Mouse (Mus musculus): ENCODE measurements around the gene Cyp2c67. TPM values are rescaled to one million over a fixed set of nuclear protein-coding genes. Genes with fewer than 3 reads are reported as not detected.

The Cyp2c67 gene
- not detected for polyA plus RNA-seq (2017; shearing (Covaris generic))

GRCm38 (mm10) chr19:39648938-39649337, at the start of gene Cyp2c67:
Gene Cyp2c67, minus strand, starts transcription at chr19:39649051.

Other genes starting within 250 kb of the Cyp2c67 start
- not detected for gene Cyp2c38, start 186.0 kb downstream of the Cyp2c67 start, polyA plus RNA-seq (2017; shearing (Covaris generic))
- gene Cyp2c39, start 138.2 kb downstream of the Cyp2c67 start, polyA plus RNA-seq (2017; shearing (Covaris generic)): not detected
- gene Cyp2c68, start 92.0 kb upstream of the Cyp2c67 start, polyA plus RNA-seq (2017; shearing (Covaris generic)): not detected
- gene Cyp2c40, start 163.8 kb upstream of the Cyp2c67 start, polyA plus RNA-seq (2017; shearing (Covaris generic)): not detected
- not detected for gene Cyp2c69, start 237.7 kb upstream of the Cyp2c67 start, polyA plus RNA-seq (2017; shearing (Covaris generic))

Data from CD4-positive, CD25-positive, alpha-beta regulatory T cell (primary cell).